Mouse (Mus musculus) MEL (cell line): ENCODE results near the gene 4833439L19Rik.

Source experiments
- CHD2 ChIP-seq: IDR thresholded peaks from 2 replicates; pipeline ENCODE4 v1.6.1; 2011; ENCODE audit warnings: low read length, improper control_type of control experiment
- CTCF ChIP-seq, 3 experiments: IDR thresholded peaks in 2 of 3; conservative IDR thresholded peaks in 1 of 3; 2 replicates each; pipeline ENCODE4 v1.5.1; 2011 to 2012; ENCODE audit warnings: low read length in 3 of 3, low read depth in 2 of 3, mild to moderate bottlenecking in 2 of 3, improper control_type of control experiment in 1 of 3, inconsistent platforms in 1 of 3, mixed read lengths in 1 of 3, moderate library complexity in 1 of 3; ENCODE audit not compliant: control insufficient read depth in 1 of 3, insufficient read depth in 1 of 3, poor library complexity in 1 of 3, severe bottlenecking in 1 of 3
- ELF1 ChIP-seq: IDR thresholded peaks from 2 replicates; pipeline ENCODE4 v1.6.1; 2014; ENCODE audit warnings: low read depth, mild to moderate bottlenecking, inconsistent platforms, low read length, improper control_type of control experiment, moderate library complexity
- HCFC1 ChIP-seq: IDR thresholded peaks from 2 replicates; pipeline ENCODE4 v1.6.1; 2012; ENCODE audit warnings: low read depth, mild to moderate bottlenecking, inconsistent platforms, low read length, improper control_type of control experiment, moderate library complexity
- POLR2A ChIP-seq, 2 experiments: IDR thresholded peaks; 2 replicates each; pipeline ENCODE4 v1.6.1; 2011 to 2012; ENCODE audit warnings: low read length in 2 of 2, mild to moderate bottlenecking in 2 of 2, control low read depth in 1 of 2, improper control_type of control experiment in 1 of 2, low read depth in 1 of 2, moderate library complexity in 1 of 2; ENCODE audit not compliant: control insufficient read depth in 1 of 2, insufficient read depth in 1 of 2, poor library complexity in 1 of 2
- POLR2AphosphoS2 ChIP-seq: IDR thresholded peaks from 2 replicates; pipeline ENCODE4 v1.6.1; 2011; ENCODE audit warnings: low read length, improper control_type of control experiment
- RCOR1 ChIP-seq: IDR thresholded peaks from 2 replicates; pipeline ENCODE4 v1.6.1; 2012; ENCODE audit warnings: low read depth, mild to moderate bottlenecking, inconsistent platforms, low read length, improper control_type of control experiment
- SMC3 ChIP-seq: IDR thresholded peaks from 2 replicates; pipeline ENCODE4 v1.6.1; 2011; ENCODE audit warnings: low read depth, low read length, improper control_type of control experiment
- TBP ChIP-seq: IDR thresholded peaks from 2 replicates; pipeline ENCODE4 v1.8.0; 2011; ENCODE audit warnings: low read depth, low read length, improper control_type of control experiment
- USF1 ChIP-seq: IDR thresholded peaks from 2 replicates; pipeline ENCODE4 v1.6.1; 2014; ENCODE audit warnings: low read depth, mild to moderate bottlenecking, inconsistent platforms, low read length, improper control_type of control experiment, moderate library complexity
- ZKSCAN1 ChIP-seq: IDR thresholded peaks from 2 replicates; pipeline ENCODE4 v1.6.1; 2012; ENCODE audit warnings: low read depth, mild to moderate bottlenecking, inconsistent platforms, low read length, improper control_type of control experiment, moderate library complexity

DNA sequence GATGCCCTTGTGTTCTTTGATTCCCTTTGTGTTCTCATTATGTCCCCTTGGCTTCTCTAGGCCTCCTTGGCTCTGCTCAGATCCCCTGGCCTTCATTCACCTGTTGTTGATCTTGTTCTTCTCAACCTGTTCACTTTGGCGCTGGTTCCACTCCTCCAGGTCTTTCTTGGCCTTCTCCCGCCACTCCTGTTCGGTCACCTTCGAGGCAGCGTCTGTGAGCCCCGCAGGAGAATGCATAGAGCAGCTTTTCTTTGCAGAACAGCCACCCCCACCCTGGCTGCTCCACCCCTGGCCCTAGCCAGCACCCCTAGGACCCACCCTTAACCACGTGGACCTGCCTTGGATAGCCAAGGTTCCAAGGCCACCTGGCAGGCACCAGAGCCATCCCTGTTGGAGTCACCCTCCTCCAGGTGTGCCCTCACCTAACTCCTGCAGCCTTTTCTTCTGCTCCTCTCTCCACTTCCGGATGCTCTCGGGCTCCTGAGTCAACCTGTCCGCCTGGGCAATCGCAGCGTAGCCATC is 33.4 kb upstream of the 4833439L19Rik start:
- TF ChIP-seq POLR2A (IDR thresholded peaks at IDR 0.05; ENCODE audit: control insufficient read depth in 1 of 2, insufficient read depth in 1 of 2, low read depth in 1 of 2, low read length in 2 of 2, poor library complexity in 1 of 2) (no peak), CTCF (IDR thresholded peaks at IDR 0.05 in 2 of 3, conservative IDR thresholded peaks at IDR 0.05 in 1 of 3; ENCODE audit: control insufficient read depth in 1 of 3, insufficient read depth in 1 of 3, low read depth in 2 of 3, low read length in 3 of 3, poor library complexity in 1 of 3, severe bottlenecking in 1 of 3) (no peak), USF1 (no peak), HCFC1 (no peak), ZKSCAN1 (no peak), CHD2 (no peak), RCOR1 (no peak), TBP (no peak), SMC3 (no peak), ELF1 (no peak), POLR2AphosphoS2 (no peak)
